Mouse (Mus musculus): ENCODE data around the gene Gm49510. TPM values are rescaled to one million over a fixed set of nuclear protein-coding genes. Genes with fewer than 3 reads are reported as not detected.

The Gm49510 gene
- total RNA-seq, 2 experiments from 2014 or later: not detected

DNA sequence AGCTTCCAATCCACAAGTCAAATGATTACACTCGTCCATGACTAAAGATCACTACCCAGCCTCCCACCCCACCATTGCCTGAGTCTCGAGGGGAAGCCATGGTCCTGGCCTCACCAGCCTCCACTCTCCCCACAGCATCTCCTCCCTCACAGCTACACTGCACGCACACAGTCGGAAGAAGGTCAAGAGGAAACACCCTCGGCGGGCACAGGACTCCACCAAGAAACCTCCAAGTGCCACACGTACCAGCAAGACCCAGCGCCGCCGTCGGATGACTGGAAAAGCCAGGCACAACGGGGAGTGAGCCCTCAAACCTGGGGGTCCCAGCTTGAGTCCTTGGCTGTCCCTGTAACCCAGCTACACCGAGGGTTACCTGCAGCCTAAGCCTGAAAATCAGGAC is 40.9 kb downstream of the Gm49510 start:
- DNase-seq: no peak

DNA sequence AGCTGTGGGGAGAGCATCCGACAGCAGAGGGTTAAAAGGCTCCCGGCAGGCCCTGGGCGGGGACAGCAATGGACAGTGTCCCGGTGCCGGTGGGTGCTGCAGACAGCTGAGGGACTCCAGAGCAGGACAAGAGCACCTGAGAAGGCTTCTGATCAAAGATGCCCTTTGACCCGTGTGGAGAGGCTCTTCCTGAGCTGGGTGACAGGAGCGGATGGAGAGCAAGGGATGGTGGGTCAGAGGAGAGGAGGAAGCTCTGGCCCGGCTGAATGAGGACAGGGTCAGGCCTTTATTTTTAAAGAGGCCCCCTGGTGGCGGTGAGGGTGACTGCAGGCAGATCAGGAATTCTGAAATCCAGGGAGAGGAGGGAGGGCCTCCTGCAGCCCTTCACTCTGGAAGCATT is 43.2 kb downstream of the Gm49510 start:
- DNase-seq: peak; percentile 86 to 90

DNA sequence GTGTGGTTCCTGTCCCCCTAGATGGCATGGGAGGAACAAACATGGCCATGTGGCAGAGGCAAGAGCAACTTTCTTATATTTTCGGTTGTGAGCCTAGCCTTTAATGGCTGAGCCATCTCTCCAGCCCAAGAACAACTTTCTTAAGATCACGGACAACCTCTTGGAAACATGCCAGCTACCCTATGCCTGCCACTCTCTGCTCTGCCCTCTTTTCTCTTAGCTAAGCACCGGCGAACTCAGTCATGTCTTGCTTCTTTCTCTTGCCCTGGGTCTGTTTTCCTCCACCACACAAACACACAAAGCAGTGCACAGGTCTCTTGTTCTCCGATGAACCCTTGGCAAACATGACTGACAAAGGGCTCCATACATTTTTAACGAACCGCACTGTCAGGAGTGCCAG is 46.8 kb downstream of the Gm49510 start:
- DNase-seq: no peak

- DNase-seq: peak; percentile 92 to 94
Measured at GRCm38 (mm10) chr15:78947657-78948056, 48.2 kb downstream of the Gm49510 start, which contains the start of gene Triobp. TSS of gene Triobp (plus strand) at chr15:78947724.

DNA sequence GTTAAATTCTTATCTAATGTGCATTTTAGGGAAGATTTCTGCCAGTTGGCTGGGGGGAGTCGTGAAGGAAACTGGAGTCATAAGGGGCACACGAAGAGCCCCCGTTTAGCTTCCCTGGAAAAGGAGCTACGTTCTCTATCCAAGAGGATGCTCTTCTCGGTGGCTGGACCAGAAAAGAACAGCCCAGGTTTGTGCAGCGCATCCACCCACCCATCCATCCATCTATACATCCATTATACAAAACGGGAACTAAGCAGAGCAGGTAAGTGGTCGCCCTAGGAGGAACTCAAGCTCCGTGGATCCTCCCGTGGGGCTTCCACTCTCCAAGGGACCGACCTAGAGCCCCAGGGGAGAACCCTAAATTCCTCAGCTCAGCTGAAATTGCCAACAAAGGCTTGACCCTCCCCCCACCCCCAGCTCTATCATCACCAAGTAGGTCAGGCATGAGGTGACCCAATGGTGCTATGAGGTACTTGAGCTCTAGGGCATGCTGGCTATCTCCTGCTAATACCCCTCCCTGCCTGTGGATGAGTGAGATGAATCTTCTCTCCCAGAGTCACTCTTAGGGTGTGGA is 48.8 kb downstream of the Gm49510 start:
- DNase-seq: no peak

GRCm38 (mm10) chr15:78948883-78949282 is 49.4 kb downstream of the Gm49510 start:
- no peak for DNase-seq

DNA sequence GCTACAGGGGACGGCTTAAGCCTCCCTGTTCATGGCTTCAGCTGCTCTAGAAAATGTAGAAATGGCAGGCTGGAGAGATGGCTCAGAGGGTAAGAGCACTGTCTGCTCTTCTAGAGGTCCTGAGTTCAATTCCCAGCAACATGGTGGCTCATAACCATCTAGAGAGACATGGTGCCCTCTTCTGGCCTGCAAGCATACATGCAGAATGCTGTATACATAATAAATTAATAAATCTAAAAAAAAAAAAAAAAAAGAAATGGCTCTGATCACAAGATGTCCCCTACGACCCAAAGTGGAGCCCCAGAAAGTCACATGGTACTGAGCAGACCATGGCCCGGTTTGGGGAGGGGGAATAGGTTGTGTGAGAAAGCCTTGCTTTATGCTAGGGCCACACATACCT is 56.2 kb downstream of the Gm49510 start:
- no peak for DNase-seq

GRCm38 (mm10) chr15:78956351-78956750 is 56.9 kb downstream of the Gm49510 start:
- no peak for DNase-seq

GRCm38 (mm10) chr15:78957021-78957420 is 57.6 kb downstream of the Gm49510 start:
- DNase-seq: no peak

- DNase-seq: no peak
Measured at GRCm38 (mm10) chr15:78959537-78959936, 60.1 kb downstream of the Gm49510 start.

GRCm38 (mm10) chr15:78960088-78960487 is 60.6 kb downstream of the Gm49510 start:
- peak; percentile 83 for DNase-seq

DNA sequence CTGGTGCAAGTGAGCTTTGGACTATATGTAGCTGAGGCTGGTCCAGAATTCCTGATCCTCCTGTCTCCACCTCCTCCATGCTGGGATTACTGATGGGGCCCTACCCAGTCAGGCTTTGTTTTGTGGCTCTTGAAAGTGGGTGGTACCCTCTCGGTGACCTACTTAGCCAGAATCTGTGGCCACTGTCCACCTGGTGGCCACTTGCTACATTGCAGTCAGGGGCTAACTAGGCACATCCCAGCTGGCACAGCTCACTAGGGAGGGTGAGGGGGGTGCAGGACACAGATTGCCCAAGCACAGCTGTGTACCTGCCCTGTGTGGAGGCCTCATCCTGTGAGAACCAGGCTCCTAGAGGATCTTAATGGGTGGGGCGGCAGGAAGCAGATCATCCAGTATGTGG is 63.4 kb downstream of the Gm49510 start:
- peak; percentile 80 to 82 for DNase-seq

Small RNA genes lying within 50 kb of the gene (microRNA-seq; reads per million reads assigned to microRNA genes)
- gene Mir6955: not detected

Other genes starting within 250 kb of the Gm49510 start
- gene Elfn2, start 180.9 kb upstream of the Gm49510 start, total RNA-seq (2021): 1 to 10 TPM; 2.7 to 3.0 TPM
- gene Mfng, start 126.2 kb upstream of the Gm49510 start, total RNA-seq (2021): 10 to 100 TPM; 12.3 to 16.7 TPM
- 1 to 10 TPM; 5.9 to 9.8 TPM for gene Card10, start 96.6 kb upstream of the Gm49510 start, total RNA-seq (2021)
- 10 to 100 TPM; 36.8 to 52.6 TPM for gene Cdc42ep1, start 57.0 kb upstream of the Gm49510 start, total RNA-seq (2021)
- under 1 TPM; 0.53 to 0.56 TPM for gene Lgals2, start 44.1 kb upstream of the Gm49510 start, total RNA-seq (2021)
- gene Gga1, start 22.5 kb upstream of the Gm49510 start, total RNA-seq (2021): 10 to 100 TPM; 56.0 to 57.3 TPM
- gene Sh3bp1, start 101 bp downstream of the Gm49510 start, total RNA-seq (2021): 1 to 10 TPM; 7.2 to 8.5 TPM
- 1 to 10 TPM; 3.3 to 3.7 TPM for gene Pdxp, start 14.3 kb downstream of the Gm49510 start, total RNA-seq (2021)
- 100 to 1,000 TPM; 303 to 486 TPM for gene Lgals1, start 27.1 kb downstream of the Gm49510 start, total RNA-seq (2021)
- 10 to 100 TPM; 41.5 to 47.4 TPM for gene Nol12, start 35.3 kb downstream of the Gm49510 start, total RNA-seq (2021)
- gene Triobp, start 48.1 kb downstream of the Gm49510 start, total RNA-seq (2021): 100 to 1,000 TPM; 111 to 142 TPM
- 100 to 1,000 TPM; 127 to 173 TPM for gene H1f0, start 128.8 kb downstream of the Gm49510 start, total RNA-seq (2021)
- under 1 TPM; 0.30 to 0.36 TPM for gene Galr3, start 142.2 kb downstream of the Gm49510 start, total RNA-seq (2021)
- 10 to 100 TPM; 18.9 to 27.0 TPM for gene Ankrd54, start 163.2 kb downstream of the Gm49510 start, total RNA-seq (2021)
- 100 to 1,000 TPM; 140 to 156 TPM for gene Eif3l, start 175.5 kb downstream of the Gm49510 start, total RNA-seq (2021)
- gene Micall1, start 209.2 kb downstream of the Gm49510 start, total RNA-seq (2021): 10 to 100 TPM; 41.3 to 51.4 TPM
- gene Polr2f, start 241.3 kb downstream of the Gm49510 start, total RNA-seq (2021): 100 to 1,000 TPM; 137 to 143 TPM
- gene 1700088E04Rik, start 241.6 kb downstream of the Gm49510 start, total RNA-seq (2021): 1 to 10 TPM; 5.5 to 7.3 TPM

Data from adrenal gland, postnatal 36 days (tissue).